Mouse (Mus musculus): ENCODE results near the gene Sgsm1. TPM values are rescaled to one million over a fixed set of nuclear protein-coding genes. Genes with fewer than 3 reads are reported as not detected.

Sgsm1 gene
- total and polyA plus RNA-seq, 3 experiments, result 0.05 TPM; not detected in 2

DNA sequence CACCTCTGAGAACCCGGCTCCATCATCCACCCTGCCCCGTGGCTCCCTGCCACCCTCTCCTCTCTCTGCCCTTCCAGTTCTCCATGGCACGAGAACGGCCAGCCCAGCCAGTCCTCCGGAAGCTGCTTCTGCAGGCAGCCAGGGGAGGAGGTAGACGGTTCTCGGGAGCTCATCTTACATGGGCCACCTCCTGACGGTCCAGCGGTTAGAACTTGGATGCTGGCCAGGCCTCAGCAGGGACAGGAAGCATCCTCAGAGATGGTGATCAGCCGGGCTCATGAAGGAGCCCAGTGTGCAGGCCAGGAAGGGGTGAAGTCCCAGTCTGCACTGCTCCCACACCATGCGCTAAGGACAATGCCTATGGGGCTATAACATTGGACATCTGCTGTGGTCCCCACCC is 96.1 kb downstream of the Sgsm1 start:
- DNase-seq (ENCODE audit: low spot score), result no peak
- no peaks in the 10 kb centered on the region for H3K36me3 ChIP-seq (replicated peaks)
- H3K9me3 ChIP-seq (replicated peaks), result peaks cover 99% of the 10 kb centered on the region
- TF ChIP-seq TAL1 (conservative IDR thresholded peaks at IDR 0.05; ENCODE audit: low read depth, low read length) (no peak), CTCF (IDR thresholded peaks at IDR 0.05; ENCODE audit: low read depth, low read length) (no peak), POLR2AphosphoS5 (IDR thresholded peaks at IDR 0.05; ENCODE audit: insufficient replicate concordance, low read depth, low read length) (no peak), GATA1 (IDR thresholded peaks at IDR 0.05; ENCODE audit: borderline replicate concordance, low read length) (no peak), GATA2 (IDR thresholded peaks at IDR 0.05; ENCODE audit: borderline replicate concordance, low read depth, low read length) (no peak)
- no peak for ATAC-seq (ENCODE audit: extremely low read depth, insufficient number of reproducible peaks, low FRiP score, poor library complexity, severe bottlenecking)
- no peaks in the 10 kb centered on the region for H3K4me1 ChIP-seq (ENCODE audit: insufficient read depth, low read depth, low read length)
- no peak overlapping the region; the same call in 1 of the 2 replicates for H3K4me3 ChIP-seq (ENCODE audit: low read depth, low read length)
- no peaks in the 10 kb centered on the region; the same call in 1 of the 2 replicates for H3K27me3 ChIP-seq (ENCODE audit: insufficient read depth, low read length)

DNA sequence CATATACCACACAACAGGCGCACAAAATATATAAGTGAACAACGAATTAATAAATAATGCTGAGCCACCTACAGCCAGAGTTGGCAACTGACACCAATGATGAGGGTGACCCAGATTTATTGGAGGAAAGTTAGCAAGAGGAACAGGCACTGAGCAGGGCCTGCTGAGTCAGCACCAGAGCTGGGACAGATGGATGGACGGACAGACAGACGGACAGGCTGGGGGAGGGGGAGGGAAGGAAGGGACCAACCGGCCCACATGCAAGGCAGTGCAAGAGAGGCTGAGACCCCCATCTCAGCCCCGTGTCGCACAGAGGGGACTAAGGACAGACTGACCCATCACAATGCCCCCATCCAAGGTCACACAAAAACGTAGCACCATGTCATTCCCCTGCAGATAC is 96.5 kb downstream of the Sgsm1 start:
- Histone ChIP-seq H3K4me3 (ENCODE audit: low read depth, low read length) (no peak overlapping the region; the same call in 1 of the 2 replicates), H3K27me3 (ENCODE audit: insufficient read depth, low read length) (no peaks in the 10 kb centered on the region), H3K36me3 (replicated peaks) (no peaks in the 10 kb centered on the region), H3K9me3 (replicated peaks) (peaks cover 99% of the 10 kb centered on the region), H3K4me1 (ENCODE audit: insufficient read depth, low read depth, low read length) (no peaks in the 10 kb centered on the region)
- TF ChIP-seq CTCF (IDR thresholded peaks at IDR 0.05; ENCODE audit: low read depth, low read length) (no peak), TAL1 (conservative IDR thresholded peaks at IDR 0.05; ENCODE audit: low read depth, low read length) (no peak), GATA2 (IDR thresholded peaks at IDR 0.05; ENCODE audit: borderline replicate concordance, low read depth, low read length) (no peak), GATA1 (IDR thresholded peaks at IDR 0.05; ENCODE audit: borderline replicate concordance, low read length) (no peak), POLR2AphosphoS5 (IDR thresholded peaks at IDR 0.05; ENCODE audit: insufficient replicate concordance, low read depth, low read length) (no peak)
- DNase-seq (ENCODE audit: low spot score) (no peak), ATAC-seq (ENCODE audit: extremely low read depth, insufficient number of reproducible peaks, low FRiP score, poor library complexity, severe bottlenecking) (no peak)

DNA sequence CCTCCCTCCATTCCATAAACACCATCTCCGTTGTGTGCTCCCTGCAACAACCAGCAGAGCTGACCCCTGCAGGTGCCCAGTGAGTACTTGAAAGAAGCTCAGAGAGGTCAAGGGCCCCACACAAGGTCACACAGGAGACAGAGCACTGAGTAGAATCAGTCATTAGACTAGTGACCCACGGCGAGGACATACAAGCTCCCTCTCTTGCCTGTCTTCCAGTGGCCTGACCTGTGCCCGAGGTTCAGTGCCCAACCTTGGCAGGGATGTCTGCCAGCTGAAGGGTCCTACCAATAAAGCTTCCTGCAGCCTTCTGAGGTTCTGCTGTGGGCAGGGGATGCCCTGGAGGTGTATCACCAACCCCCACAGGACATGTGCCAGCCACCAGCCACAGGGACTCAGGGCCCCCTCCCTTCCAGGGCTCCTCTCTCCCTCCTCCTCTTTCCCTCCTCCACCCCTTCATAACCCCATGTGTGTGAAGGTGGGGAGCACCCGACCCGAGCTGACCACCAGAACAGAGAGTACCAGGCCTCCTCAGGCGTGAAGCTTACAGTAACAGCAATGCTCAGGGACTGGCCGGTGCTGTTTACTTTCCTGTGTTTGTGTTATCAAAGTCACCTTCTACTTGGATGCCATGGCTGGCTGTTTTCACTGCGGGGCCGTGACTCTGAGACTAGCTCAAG is 98.3 kb downstream of the Sgsm1 start:
- TF ChIP-seq GATA2 (IDR thresholded peaks at IDR 0.05; ENCODE audit: borderline replicate concordance, low read depth, low read length) (no peak), GATA1 (IDR thresholded peaks at IDR 0.05; ENCODE audit: borderline replicate concordance, low read length) (no peak), POLR2AphosphoS5 (IDR thresholded peaks at IDR 0.05; ENCODE audit: insufficient replicate concordance, low read depth, low read length) (no peak), CTCF (IDR thresholded peaks at IDR 0.05; ENCODE audit: low read depth, low read length) (no peak), TAL1 (conservative IDR thresholded peaks at IDR 0.05; ENCODE audit: low read depth, low read length) (no peak)
- Histone ChIP-seq H3K4me1 (ENCODE audit: insufficient read depth, low read depth, low read length) (no peaks in the 10 kb centered on the region), H3K9me3 (replicated peaks) (peaks cover 100% of the 10 kb centered on the region), H3K4me3 (ENCODE audit: low read depth, low read length) (no peak overlapping the region), H3K36me3 (replicated peaks) (no peaks in the 10 kb centered on the region), H3K27me3 (ENCODE audit: insufficient read depth, low read length) (no peaks in the 10 kb centered on the region)
- ATAC-seq (ENCODE audit: extremely low read depth, insufficient number of reproducible peaks, low FRiP score, poor library complexity, severe bottlenecking) (no peak), DNase-seq (ENCODE audit: low spot score) (no peak)

DNA sequence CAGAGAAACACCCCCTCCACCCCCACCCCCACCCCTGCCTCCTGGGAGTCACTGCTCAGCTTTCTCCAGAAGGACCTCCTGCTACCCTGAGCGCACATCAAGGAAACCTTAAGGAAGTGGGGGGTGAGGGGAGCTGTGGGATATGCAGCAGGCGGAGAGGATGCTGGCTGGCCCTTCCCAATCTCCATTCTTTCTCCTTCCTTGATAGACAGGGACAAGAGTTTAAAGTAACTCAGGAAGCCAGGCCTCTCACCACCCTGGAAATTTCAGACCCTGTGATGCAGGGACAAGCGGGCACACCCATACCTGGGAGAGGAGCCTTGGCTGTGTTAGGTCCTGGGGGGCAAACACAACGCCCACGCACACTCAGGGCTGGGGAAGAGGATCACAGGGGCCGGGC is 100.3 kb downstream of the Sgsm1 start:
- H3K36me3 ChIP-seq (replicated peaks), result no peaks in the 10 kb centered on the region
- no peaks in the 10 kb centered on the region for H3K4me1 ChIP-seq (ENCODE audit: insufficient read depth, low read depth, low read length)
- no peak overlapping the region for H3K4me3 ChIP-seq (ENCODE audit: low read depth, low read length)
- DNase-seq (ENCODE audit: low spot score), result no peak
- ATAC-seq (ENCODE audit: extremely low read depth, insufficient number of reproducible peaks, low FRiP score, poor library complexity, severe bottlenecking), result no peak
- H3K27me3 ChIP-seq (ENCODE audit: insufficient read depth, low read length), result no peaks in the 10 kb centered on the region
- H3K9me3 ChIP-seq (replicated peaks), result peaks cover 99% of the 10 kb centered on the region
- TF ChIP-seq GATA1 (IDR thresholded peaks at IDR 0.05; ENCODE audit: borderline replicate concordance, low read length), result no peak
- TF ChIP-seq GATA2 (IDR thresholded peaks at IDR 0.05; ENCODE audit: borderline replicate concordance, low read depth, low read length), result no peak
- TF ChIP-seq CTCF (IDR thresholded peaks at IDR 0.05; ENCODE audit: low read depth, low read length), result no peak
- no peak for TF ChIP-seq TAL1 (conservative IDR thresholded peaks at IDR 0.05; ENCODE audit: low read depth, low read length)
- TF ChIP-seq POLR2AphosphoS5 (IDR thresholded peaks at IDR 0.05; ENCODE audit: insufficient replicate concordance, low read depth, low read length), result no peak

DNA sequence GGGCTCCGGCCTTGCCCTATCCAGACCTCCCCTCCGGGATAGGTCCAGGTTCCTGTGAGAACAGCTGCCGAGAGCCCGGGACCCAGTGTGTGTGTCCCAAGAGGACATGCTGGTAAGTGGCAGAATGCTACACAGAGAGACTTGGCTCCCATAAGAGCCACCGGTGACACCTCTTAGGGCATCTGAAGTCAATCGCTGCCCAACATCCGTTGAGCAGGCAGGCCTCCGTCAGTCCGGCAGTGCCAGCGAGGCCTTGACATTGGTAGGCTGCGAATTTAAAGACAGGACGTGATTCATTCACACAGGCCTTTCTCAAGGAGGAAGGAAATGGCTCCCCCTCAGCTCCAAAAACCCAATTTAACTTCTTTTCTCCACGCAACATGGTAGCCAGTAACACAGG is 100.7 kb downstream of the Sgsm1 start:
- no peaks in the 10 kb centered on the region for H3K4me1 ChIP-seq (ENCODE audit: insufficient read depth, low read depth, low read length)
- no peak for ATAC-seq (ENCODE audit: extremely low read depth, insufficient number of reproducible peaks, low FRiP score, poor library complexity, severe bottlenecking)
- peaks cover 99% of the 10 kb centered on the region for H3K9me3 ChIP-seq (replicated peaks)
- no peaks in the 10 kb centered on the region for H3K27me3 ChIP-seq (ENCODE audit: insufficient read depth, low read length)
- H3K36me3 ChIP-seq (replicated peaks), result no peaks in the 10 kb centered on the region
- no peak overlapping the region; the same call in 1 of the 2 replicates for H3K4me3 ChIP-seq (ENCODE audit: low read depth, low read length)
- DNase-seq (ENCODE audit: low spot score), result no peak
- no peak for TF ChIP-seq GATA1 (IDR thresholded peaks at IDR 0.05; ENCODE audit: borderline replicate concordance, low read length)
- TF ChIP-seq CTCF (IDR thresholded peaks at IDR 0.05; ENCODE audit: low read depth, low read length), result no peak
- no peak for TF ChIP-seq GATA2 (IDR thresholded peaks at IDR 0.05; ENCODE audit: borderline replicate concordance, low read depth, low read length)
- no peak for TF ChIP-seq POLR2AphosphoS5 (IDR thresholded peaks at IDR 0.05; ENCODE audit: insufficient replicate concordance, low read depth, low read length)
- TF ChIP-seq TAL1 (conservative IDR thresholded peaks at IDR 0.05; ENCODE audit: low read depth, low read length), result no peak

DNA sequence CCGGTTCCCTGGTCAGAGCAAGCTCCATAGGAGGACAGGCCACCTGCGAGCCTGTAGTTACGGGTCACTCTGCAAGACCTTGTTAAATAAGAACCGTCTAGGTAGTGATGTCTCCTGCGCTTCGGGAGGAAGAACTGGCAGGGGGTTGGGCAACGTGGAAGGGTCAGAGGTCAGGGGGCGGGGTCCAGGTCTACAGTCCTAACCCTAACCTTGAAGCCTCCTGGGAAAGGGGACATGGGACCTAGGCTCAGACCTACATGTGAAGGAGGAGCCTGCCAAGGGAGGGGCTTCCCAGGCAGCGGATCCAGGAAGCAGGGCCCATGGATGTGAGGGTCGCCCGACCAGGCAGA is 101.2 kb downstream of the Sgsm1 start:
- no peaks in the 10 kb centered on the region for H3K4me1 ChIP-seq (ENCODE audit: insufficient read depth, low read depth, low read length)
- H3K4me3 ChIP-seq (ENCODE audit: low read depth, low read length), result no peak overlapping the region; the same call in 1 of the 2 replicates
- ATAC-seq (ENCODE audit: extremely low read depth, insufficient number of reproducible peaks, low FRiP score, poor library complexity, severe bottlenecking), result no peak
- no peak for TF ChIP-seq GATA1 (IDR thresholded peaks at IDR 0.05; ENCODE audit: borderline replicate concordance, low read length)
- no peak for TF ChIP-seq CTCF (IDR thresholded peaks at IDR 0.05; ENCODE audit: low read depth, low read length)
- TF ChIP-seq GATA2 (IDR thresholded peaks at IDR 0.05; ENCODE audit: borderline replicate concordance, low read depth, low read length), result no peak
- no peak for TF ChIP-seq POLR2AphosphoS5 (IDR thresholded peaks at IDR 0.05; ENCODE audit: insufficient replicate concordance, low read depth, low read length)
- no peak for TF ChIP-seq TAL1 (conservative IDR thresholded peaks at IDR 0.05; ENCODE audit: low read depth, low read length)
- H3K27me3 ChIP-seq (ENCODE audit: insufficient read depth, low read length), result no peaks in the 10 kb centered on the region
- no peak for DNase-seq (ENCODE audit: low spot score)
- H3K36me3 ChIP-seq (replicated peaks), result no peaks in the 10 kb centered on the region
- H3K9me3 ChIP-seq (replicated peaks), result peaks cover 99% of the 10 kb centered on the region

Measured in G1E (cell line).